Mouse (Mus musculus) megakaryocyte-erythroid progenitor cell, adult 5-6 weeks (primary cell): ENCODE results near the gene Zfp423. TPM values are rescaled to one million over a fixed set of nuclear protein-coding genes. Genes with fewer than 3 reads are reported as not detected.
A peak's percentile ranks its signal among the peaks of the same experiment; 100 is the strongest.

Source experiments
- ATAC-seq: replicated peaks from 2 replicates; pipeline ENCODE4 v1.8.0; 2016; ENCODE audit warnings: mild to moderate bottlenecking, inconsistent platforms; ENCODE audit not compliant: severe bottlenecking, poor library complexity, low FRiP score, low TSS enrichment
- total RNA-seq, 2 experiments: library from RNA; stranded (forward) in 1 of 2; stranded (reverse) in 1 of 2; fragments of 200-1000, 215-1000 nt in 1 of 2; fragments of >200 nt in 1 of 2; fragmentation: Nextera tagmentation in 1 of 2; gene quantifications; 2 replicates each; pipeline ENCODE4 v1.2.3; 2014 to 2017

The Zfp423 gene
- total RNA-seq, 2 experiments from 2014 or later = not detected

DNA sequence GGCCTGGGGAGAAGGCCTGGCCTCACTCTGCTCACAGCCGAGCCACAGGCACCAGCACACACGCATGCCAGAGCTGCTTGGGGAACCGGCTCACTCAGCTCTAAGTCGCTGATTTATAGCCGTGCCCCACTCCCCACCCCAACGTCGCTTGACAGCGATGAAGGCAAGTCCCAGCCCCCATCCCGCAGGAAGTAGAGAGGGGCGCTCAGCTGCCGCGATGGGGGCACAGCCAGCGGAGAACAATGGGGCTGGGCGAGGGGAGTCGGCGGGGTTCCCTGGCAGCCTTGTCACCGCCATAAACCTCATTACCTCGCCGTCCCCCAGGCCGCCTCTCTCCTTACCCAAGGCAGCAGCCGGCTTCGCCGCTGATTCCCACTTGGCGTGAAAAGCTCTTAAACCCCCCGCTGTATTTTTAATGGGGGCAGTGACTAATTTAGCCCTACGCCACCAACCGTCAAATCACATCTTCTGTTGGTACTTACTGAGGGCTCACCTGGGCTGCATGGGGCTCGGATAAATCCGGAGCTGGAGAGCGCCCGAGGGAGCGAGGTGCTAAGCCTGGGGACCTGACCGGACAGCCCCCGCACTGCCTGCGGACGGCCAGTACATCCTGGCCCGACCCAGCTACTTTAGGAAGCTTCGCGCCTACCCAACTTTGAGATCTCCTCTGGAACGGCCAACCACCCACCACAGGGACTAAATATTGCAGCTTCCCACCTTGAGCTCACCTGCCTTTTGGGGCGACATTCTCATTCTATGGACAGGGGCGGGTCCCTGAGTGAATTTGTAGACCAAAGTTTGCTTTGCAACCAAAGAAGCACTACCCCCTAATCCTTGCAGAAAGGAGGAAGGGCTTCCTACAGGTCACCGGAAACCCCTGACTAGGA, 299.1 kb downstream of the Zfp423 start:
- no peak for ATAC-seq

DNA sequence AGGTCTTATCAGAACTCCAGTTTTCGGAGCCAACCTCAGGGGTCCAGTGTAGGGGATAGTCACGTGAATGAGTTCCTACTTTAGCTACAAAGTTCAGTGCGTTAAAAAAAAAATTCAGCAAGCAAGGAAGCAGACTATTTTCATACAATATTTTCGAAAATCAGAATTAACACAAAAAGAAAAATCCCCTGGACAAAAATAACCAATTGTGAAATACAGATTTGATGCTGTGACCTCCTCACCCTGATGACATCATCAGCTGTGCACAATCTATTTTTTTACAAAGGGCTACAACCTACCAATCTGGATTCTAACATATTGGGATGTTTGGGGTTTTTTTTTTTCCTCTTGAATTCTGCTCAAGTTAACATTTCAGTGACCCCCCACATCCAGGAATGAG, 301.9 kb downstream of the Zfp423 start:
- ATAC-seq = no peak

DNA sequence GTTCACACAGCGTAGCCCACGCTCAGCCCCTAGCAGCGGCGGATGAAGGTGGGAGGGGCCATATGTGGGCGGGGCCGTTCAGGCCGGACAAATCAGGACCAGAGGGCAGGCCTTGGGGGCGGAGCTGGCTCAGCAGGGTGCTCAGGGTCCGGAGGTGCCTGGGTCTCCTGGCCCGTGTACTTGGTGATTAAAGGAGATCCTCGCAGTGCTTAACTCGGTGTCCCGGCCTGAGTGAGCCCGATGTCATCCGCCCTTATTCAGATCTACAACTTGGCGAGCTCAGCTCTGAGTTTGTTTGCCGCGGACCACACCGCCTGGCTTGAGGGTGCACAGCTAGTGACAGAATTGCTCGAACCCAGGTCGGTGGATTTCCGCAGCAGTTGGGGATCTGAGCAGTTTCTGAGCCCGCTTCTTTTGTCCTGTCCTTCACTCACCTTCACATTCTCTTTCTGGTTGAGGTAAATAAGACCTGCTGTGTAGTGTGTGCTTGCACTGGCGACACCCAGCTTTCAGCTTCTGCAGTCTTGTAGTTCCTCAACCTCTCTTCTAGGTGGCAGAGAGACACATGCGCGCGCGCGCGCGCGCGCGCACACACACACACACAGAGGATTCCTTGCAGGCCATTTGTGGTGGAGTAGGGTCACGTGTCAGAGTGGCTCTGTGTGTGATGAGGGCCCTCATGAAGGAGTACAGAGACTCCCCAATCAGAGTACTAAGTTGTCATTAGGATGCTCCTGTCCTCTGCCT, 302.7 kb downstream of the Zfp423 start:
- peak; percentile 90 for ATAC-seq

DNA sequence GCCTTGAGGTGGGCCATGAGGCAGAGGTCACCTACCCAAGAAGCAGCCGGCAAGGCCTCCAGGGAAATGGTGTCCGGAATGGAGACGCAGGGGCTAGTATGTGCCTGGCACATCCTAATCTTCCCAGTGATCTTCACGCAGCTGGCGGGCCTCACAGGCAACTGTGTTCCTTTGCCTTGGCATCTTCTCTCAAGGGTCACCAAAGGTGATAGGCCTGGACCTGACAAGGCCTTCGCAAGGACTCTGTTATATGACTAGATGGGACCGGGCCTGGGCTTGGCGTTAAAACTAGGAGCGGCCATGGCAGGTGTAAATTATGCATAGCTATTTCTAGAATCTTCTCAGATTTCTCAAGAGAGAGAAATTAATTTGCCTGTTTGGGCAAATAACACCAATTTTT, 303.4 kb downstream of the Zfp423 start:
- no peak for ATAC-seq

DNA sequence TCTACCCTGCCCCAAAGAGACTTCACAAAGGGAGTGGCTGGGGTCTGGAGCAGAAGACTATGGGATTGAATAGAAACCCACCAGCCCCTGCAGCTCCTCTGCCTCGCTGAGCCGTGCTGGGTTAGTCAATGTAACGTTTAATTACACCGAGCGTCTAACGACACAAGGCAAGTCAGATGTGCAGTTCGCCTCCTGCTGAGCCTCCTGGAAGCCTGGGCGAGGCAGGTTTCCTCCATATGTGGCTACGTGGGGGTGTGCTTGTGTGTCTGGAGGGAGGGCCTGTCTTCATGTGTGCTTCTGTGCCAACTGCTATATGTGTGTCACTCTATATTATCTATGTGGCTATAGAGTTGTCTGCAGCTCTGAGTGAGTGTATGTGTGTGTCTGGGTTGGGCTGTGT, 311.6 kb downstream of the Zfp423 start:
- ATAC-seq = no peak

DNA sequence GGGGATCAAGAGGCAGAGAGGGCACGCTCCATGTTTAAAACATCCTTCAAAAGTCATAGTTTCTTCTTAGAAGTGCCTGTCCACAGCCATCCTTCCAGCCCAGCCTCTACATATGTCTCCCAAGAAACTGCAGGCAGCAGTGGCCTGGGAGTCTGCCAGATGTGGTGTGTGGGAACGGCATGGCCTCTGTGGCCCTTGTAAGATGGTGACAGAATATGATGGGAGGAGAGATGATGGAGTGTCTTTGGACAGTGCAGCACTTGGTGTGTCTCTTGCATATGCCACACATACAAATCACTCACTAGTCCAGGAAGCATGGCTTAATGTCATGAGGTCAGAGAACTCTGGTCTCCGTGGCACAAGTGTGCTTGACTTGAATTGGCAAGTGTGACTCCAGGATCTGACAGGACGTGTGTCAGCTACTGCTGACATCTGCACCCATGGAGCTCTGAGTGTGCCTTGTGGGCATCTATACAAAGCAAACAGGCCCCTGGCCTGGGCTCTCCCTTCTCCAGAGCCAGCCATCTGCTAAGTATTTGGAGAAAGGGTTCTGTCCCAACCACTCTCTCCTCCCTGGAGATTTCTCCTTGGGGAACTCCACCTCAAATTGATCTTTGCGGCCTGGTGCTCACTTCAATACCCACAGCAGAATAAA, 313.4 kb downstream of the Zfp423 start:
- no peak for ATAC-seq

DNA sequence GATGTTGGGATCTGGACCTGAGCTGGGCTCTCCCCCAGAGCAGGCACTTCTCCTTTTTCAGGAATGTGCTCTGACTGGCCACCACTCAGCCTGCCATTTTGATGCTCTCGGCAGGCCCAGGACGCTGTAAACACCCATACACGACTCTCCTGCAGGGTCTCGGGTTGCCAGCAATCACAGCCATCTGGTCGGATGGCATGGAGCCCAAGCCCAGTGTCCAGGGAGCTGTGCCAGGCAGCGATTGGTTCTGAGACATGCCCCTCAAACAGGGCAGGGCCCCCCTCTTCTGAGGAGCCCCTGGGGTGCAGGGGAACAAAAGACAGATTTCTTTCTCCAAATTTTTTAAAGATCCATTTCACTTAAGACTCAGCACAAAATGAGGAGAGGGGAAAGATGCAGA, 314.0 kb downstream of the Zfp423 start:
- no peak for ATAC-seq

DNA sequence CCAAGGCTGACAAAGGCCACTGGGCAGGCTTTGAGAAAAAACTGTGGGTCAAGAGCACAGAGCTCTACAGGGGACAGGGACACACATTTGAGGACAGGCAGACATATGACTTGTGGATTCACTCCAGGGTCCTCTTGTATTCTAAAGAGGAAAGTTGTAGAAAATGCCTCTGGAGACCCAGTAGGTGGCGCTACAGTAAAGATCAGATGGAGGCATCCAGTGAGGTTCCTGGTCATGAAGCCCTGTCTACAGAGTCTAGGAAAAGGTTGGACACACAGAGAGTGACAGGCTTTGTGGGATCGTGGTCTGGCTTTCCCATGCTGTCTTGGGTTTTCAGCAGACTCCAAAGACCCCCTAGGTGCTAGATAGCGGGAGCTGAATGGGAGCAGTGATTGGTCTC, 318.5 kb downstream of the Zfp423 start:
- ATAC-seq = no peak

DNA sequence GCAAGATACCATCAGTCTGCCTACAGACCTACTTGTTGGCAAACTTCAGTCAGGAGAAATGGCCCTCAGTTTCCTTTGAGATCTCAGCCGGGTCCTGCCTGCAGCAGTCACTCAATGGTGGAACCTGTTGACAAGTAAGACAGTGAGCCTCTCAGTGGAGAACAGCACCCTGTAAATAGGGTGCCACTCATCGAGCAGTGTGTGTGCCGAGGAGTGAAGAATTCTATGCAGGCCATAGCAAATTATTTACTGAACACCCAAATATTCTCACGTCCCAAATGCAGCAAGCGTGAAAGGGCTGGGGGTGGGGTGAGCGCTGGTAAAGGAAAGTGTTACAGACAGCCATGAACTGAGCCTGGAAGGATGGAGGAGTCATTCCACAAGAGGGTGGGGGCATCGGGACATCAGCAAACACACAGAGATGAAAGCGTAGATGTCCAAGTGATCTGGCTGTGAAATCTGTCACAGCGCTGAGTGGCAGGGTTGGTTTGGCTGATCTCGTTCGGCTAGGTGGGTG, 323.1 kb downstream of the Zfp423 start:
- no peak for ATAC-seq

DNA sequence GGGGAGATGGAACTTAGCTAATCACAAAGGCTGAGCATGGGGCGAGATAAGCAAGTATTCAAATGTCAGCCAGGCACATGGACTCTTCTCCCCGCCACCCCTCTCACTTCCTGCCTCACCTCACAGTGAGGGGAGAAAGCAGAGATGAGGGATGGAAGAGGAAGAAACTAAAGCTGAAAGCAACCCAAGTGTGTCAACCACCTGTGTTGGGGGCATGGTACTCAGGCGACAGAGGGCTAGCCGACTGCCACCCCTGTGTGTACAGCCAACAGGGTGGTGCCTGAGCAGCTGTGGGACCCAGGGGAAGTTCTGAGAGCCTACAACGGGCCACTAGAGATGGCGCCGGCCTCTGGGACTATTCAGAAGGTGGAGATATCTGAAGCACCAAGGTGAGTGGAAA, 327.6 kb downstream of the Zfp423 start:
- ATAC-seq = no peak

DNA sequence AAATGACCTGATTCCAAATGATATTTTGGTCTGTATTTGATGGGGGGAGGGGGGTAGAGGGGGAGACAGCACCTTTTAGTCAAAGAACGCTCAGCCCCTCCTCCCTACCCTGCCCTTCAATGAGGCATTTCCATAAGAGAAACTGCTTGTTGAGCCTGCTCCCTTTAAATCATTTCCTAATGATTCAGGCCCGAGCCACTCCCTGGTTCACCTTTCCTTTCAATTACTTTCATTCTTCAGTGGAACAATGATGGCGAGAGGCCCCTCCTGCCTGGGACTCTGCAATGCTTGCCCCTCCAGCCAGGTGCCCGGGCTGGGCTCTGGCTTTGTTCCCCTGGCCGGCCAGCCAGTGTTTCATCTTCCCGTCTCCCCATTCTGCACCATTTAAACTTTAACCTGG, 329.7 kb downstream of the Zfp423 start:
- ATAC-seq = no peak

DNA sequence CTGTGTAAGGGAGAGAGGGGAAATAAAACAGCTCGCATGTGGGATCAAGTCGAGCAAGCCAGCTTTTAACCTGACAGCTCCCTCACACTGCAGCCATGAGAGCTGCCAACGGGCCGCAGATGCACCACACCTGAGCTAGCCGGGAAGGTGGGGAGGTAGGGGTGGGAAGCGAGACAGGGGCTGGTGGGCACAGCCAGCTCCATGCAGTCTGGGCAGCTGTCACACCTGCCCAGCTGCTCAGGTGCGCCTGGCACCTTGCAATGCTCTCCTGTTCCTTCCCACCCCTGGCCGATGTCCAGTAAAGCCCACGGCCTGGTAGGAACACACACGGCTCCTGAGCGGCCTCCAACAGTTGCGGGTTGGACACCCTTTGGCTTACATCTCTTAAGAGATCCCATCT, 338.2 kb downstream of the Zfp423 start:
- ATAC-seq = no peak

DNA sequence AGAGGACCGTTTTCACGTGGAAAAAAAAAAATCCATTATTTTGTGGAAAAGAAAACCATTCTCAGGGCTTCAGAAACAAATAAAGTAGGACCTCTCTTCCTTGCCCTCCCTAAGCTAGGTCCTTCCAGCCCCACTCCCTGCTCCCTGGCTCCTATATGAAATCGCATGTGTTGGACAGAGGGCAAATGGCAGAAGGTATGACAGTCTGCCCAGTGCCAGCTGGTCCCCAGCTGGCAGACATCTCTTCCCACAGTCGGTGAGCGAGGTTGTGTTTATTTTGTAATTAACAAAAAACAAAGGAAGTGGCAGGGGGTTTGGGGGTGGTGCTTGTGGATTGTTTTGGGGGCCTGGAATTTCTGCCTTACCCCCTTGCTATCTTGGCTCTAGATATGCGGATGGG, 339.2 kb downstream of the Zfp423 start:
- ATAC-seq = no peak

DNA sequence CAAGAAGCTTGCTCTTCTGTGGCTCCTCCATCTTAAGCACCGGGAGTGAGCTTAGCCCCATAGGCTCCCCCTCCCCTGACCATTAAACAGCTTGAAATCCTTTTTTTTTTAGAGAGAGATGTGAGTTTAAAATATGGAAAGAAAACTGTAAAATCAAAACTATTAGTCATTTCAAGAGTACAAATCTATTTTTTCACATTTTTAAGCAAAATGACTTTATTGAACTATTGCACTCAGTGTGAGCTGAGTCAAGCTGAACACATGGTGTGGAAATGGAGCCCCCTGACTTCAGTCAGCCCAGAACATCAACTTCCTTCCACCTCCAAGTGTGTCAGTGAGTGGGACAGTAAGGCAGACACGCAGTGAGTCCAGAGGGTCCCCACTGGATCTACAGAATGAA, 339.9 kb downstream of the Zfp423 start:
- ATAC-seq = no peak

DNA sequence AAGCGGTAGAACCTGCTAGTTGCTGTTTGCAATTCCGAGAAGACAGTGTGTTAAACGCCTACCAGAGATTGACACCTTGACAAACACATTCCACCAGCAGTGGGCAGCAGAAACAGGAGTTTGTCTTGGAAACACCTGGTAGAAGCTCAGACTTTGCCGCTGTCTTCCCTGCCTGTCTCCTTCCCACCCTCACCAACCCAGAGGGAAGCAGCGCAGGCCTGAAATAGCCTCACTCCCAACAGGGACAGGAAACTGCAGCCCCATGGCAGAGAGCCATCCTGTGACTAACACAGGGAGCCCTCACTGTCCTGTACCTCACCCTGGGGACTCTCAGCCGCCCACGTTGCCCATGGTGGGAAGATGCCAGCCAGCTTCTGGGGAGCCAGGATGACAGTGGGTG, 340.3 kb downstream of the Zfp423 start:
- ATAC-seq = no peak

DNA sequence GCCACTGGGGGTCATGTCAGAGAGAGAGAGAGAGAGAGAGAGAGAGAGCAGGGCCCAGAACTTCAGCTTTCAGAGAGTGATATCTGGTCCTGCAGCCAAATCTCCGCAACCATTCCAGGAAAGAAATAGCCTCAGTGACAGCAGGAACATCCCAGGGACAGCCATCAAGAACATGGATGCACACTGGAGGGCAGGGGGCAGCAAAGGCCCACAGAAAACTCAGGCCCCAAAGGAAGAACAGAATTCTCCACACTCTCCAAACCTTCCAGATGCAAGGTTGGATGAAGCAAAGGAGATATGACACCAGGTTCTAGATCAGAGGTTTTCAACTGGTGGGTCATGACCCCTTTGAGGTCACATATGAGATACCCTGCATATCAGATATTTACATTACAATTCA, 345.7 kb downstream of the Zfp423 start:
- ATAC-seq = no peak
